Mouse (Mus musculus): ENCODE data around the gene Ehd4. TPM values are rescaled to one million over a fixed set of nuclear protein-coding genes. Genes with fewer than 3 reads are reported as not detected.

The Ehd4 gene
- total and polyA plus RNA-seq, 3 experiments, result 8.1 to 27.7 (median 9.8) TPM

GRCm38 (mm10) chr2:120165474-120165873, 11.1 kb upstream of the Ehd4 start:
- Histone ChIP-seq H3K27me3 (replicated peaks) (peaks cover 1% of the 10 kb centered on the region), H3K9ac (ENCODE audit: insufficient read depth, low read depth) (no peak overlapping the region), H3K36me3 (replicated peaks in 1 of 2; ENCODE audit: control insufficient read depth in 1 of 2, insufficient read depth in 1 of 2, low read length in 1 of 2) (no peaks in the 10 kb centered on the region), H3K4me1 (ENCODE audit: control insufficient read depth in 1 of 2, insufficient read depth in 2 of 2) (no peaks in the 10 kb centered on the region), H3K4me3 (replicated peaks in 1 of 3; ENCODE audit: low read depth in 2 of 3, low read length in 2 of 3, poor library complexity in 1 of 3) (no peak overlapping the region), H3K79me2 (replicated peaks; ENCODE audit: control insufficient read depth, extremely low read depth, insufficient read depth, poor library complexity, severe bottlenecking) (no peaks in the 10 kb centered on the region), H3K4me2 (ENCODE audit: insufficient read depth, low read depth, poor library complexity, severe bottlenecking) (no peak overlapping the region), H3K27ac (ENCODE audit: insufficient read depth, low read depth) (no peak overlapping the region), H3K9me3 (replicated peaks; ENCODE audit: low read length) (no peaks in the 10 kb centered on the region)
- TF ChIP-seq PAX5 (IDR thresholded peaks at IDR 0.05; ENCODE audit: low read length) (no peak), SMC3 (IDR thresholded peaks at IDR 0.05; ENCODE audit: low read depth, low read length) (no peak), MAZ (IDR thresholded peaks at IDR 0.05; ENCODE audit: low read depth, low read length) (no peak), UBTF (IDR thresholded peaks at IDR 0.05; ENCODE audit: low read depth, low read length) (no peak), IRF4 (IDR thresholded peaks at IDR 0.05; ENCODE audit: low read depth, low read length) (no peak), MXI1 (IDR thresholded peaks at IDR 0.05; ENCODE audit: low read depth, low read length) (no peak), POLR2A (IDR thresholded peaks at IDR 0.05; ENCODE audit: low read depth, low read length) (no peak), CHD1 (IDR thresholded peaks at IDR 0.05; ENCODE audit: low read depth, low read length) (no peak), EP300 (IDR thresholded peaks at IDR 0.05; ENCODE audit: low read length) (no peak), ELF1 (IDR thresholded peaks at IDR 0.05; ENCODE audit: low read depth, low read length) (no peak), MAX (IDR thresholded peaks at IDR 0.05; ENCODE audit: low read length) (no peak), JUN (IDR thresholded peaks at IDR 0.05; ENCODE audit: insufficient read depth, low read depth, low read length) (no peak), MEF2A (IDR thresholded peaks at IDR 0.05; ENCODE audit: borderline replicate concordance, low read depth, low read length) (no peak), MAFK (IDR thresholded peaks at IDR 0.05; ENCODE audit: insufficient replicate concordance, low read length) (no peak), NRF1 (IDR thresholded peaks at IDR 0.05; ENCODE audit: low read depth, low read length) (no peak), BHLHE40 (IDR thresholded peaks at IDR 0.05; ENCODE audit: low read depth, low read length) (no peak), POLR2AphosphoS2 (IDR thresholded peaks at IDR 0.05; ENCODE audit: low read depth, low read length) (no peak), HCFC1 (IDR thresholded peaks at IDR 0.05; ENCODE audit: low read depth, low read length) (no peak), USF2 (conservative IDR thresholded peaks at IDR 0.05; ENCODE audit: low read depth, low read length) (no peak)
- in situ Hi-C loops (cut with MboI; ENCODE audit: low pct_ligation_motif_present, low pct_unique_long_range_greater_than_20kb, low sequenced_read_pairs), result no loop called here
- DNase-seq (ENCODE audit: extremely low read depth), result no peak
- dilution Hi-C loops (cut with MboI; ENCODE audit: extremely low pct_ligation_motif_present, extremely low pct_unique_long_range_greater_than_20kb, low sequenced_read_pairs), result no loop called here

GRCm38 (mm10) chr2:120159434-120159833, 5.0 kb upstream of the Ehd4 start:
- no peak for TF ChIP-seq TCF12 (IDR thresholded peaks at IDR 0.05; ENCODE audit: low read depth, low read length)
- TF ChIP-seq SIN3A (IDR thresholded peaks at IDR 0.05; ENCODE audit: low read length), result no peak
- TF ChIP-seq ZKSCAN1 (IDR thresholded peaks at IDR 0.05; ENCODE audit: borderline replicate concordance, low read depth, low read length), result no peak
- no peak for TF ChIP-seq ELF1 (IDR thresholded peaks at IDR 0.05; ENCODE audit: low read depth, low read length)
- TF ChIP-seq ZNF384 (IDR thresholded peaks at IDR 0.05; ENCODE audit: low read depth, low read length), result no peak
- no peak for TF ChIP-seq CHD2 (IDR thresholded peaks at IDR 0.05; ENCODE audit: low read length)
- TF ChIP-seq RAD21 (IDR thresholded peaks at IDR 0.05; ENCODE audit: low read depth, low read length), result no peak
- TF ChIP-seq CTCF (conservative IDR thresholded peaks at IDR 0.05 in 1 of 2, IDR thresholded peaks at IDR 0.05 in 1 of 2; ENCODE audit: low read depth in 2 of 2, low read length in 2 of 2), result no peak
- no peak for TF ChIP-seq JUN (IDR thresholded peaks at IDR 0.05; ENCODE audit: insufficient read depth, low read depth, low read length)
- in situ Hi-C loops (cut with MboI; ENCODE audit: low pct_ligation_motif_present, low pct_unique_long_range_greater_than_20kb, low sequenced_read_pairs) (no loop called here), dilution Hi-C loops (cut with MboI; ENCODE audit: extremely low pct_ligation_motif_present, extremely low pct_unique_long_range_greater_than_20kb, low sequenced_read_pairs) (no loop called here)
- H3K9me3 ChIP-seq (replicated peaks; ENCODE audit: low read length), result peaks cover 3% of the 10 kb centered on the region
- H3K4me3 ChIP-seq (replicated peaks in 1 of 3; ENCODE audit: low read depth in 2 of 3, low read length in 2 of 3, poor library complexity in 1 of 3), result no peak overlapping the region
- no peaks in the 10 kb centered on the region for H3K36me3 ChIP-seq (replicated peaks in 1 of 2; ENCODE audit: control insufficient read depth in 1 of 2, insufficient read depth in 1 of 2, low read length in 1 of 2)
- H3K4me2 ChIP-seq (ENCODE audit: insufficient read depth, low read depth, poor library complexity, severe bottlenecking), result no peak overlapping the region
- peaks cover 1% of the 10 kb centered on the region for H3K27me3 ChIP-seq (replicated peaks)
- H3K79me2 ChIP-seq (replicated peaks; ENCODE audit: control insufficient read depth, extremely low read depth, insufficient read depth, poor library complexity, severe bottlenecking), result no peaks in the 10 kb centered on the region
- H3K4me1 ChIP-seq (ENCODE audit: control insufficient read depth in 1 of 2, insufficient read depth in 2 of 2), result peaks cover 3 to 22% of the 10 kb centered on the region in 2 experiments
- DNase-seq (ENCODE audit: extremely low read depth), result no peak
- H3K27ac ChIP-seq (ENCODE audit: insufficient read depth, low read depth), result no peak overlapping the region
- H3K9ac ChIP-seq (ENCODE audit: insufficient read depth, low read depth), result no peak overlapping the region

Measured in CH12.LX (cell line).